Mouse (Mus musculus) hindbrain, embryonic 15.5 days (tissue): Measurements from ENCODE around the gene Acvr1. TPM values are rescaled to one million over a fixed set of nuclear protein-coding genes. Genes with fewer than 3 reads are reported as not detected.
A peak's percentile ranks its signal among the peaks of the same experiment; 100 is the strongest.

Experiments
- ATAC-seq: fragments of 200-750 bp; cut with Nextera tagmentation; 2 replicates; pipeline ENCODE4 v1.8.0; 2017; ENCODE audit warnings: low read depth, moderate number of reproducible peaks, moderate TSS enrichment; ENCODE audit not compliant: low FRiP score
- H3K27ac ChIP-seq: fragments of 300-500 bp; sonication (generic); replicated peaks from 2 replicates; pipeline ENCODE4 v1.5.1; 2015; ENCODE audit warnings: mild to moderate bottlenecking, inconsistent platforms
- H3K27me3 ChIP-seq: fragments of 300-500 bp; sonication (generic); 2 replicates; pipeline ENCODE4 v1.6.1; 2015; ENCODE audit warnings: control low read depth, inconsistent platforms
- H3K36me3 ChIP-seq: fragments of 300-500 bp; sonication (generic); 2 replicates; pipeline ENCODE4 v1.6.1; 2015; ENCODE audit warnings: control low read depth, inconsistent platforms
- H3K4me1 ChIP-seq: fragments of 300-500 bp; sonication (generic); replicated peaks from 2 replicates; pipeline ENCODE4 v1.6.1; 2015; ENCODE audit warnings: control low read depth, inconsistent platforms
- H3K4me2 ChIP-seq: fragments of 300-500 bp; sonication (generic); 2 replicates; pipeline ENCODE4 v1.6.1; 2015; ENCODE audit warnings: moderate library complexity, mild to moderate bottlenecking, inconsistent platforms
- H3K4me3 ChIP-seq: fragments of 300-500 bp; sonication (generic); 2 replicates; pipeline ENCODE4 v1.5.1; 2015; ENCODE audit warnings: mild to moderate bottlenecking, inconsistent platforms
- H3K9ac ChIP-seq: fragments of 300-500 bp; sonication (generic); 2 replicates; pipeline ENCODE4 v1.6.1; 2015; ENCODE audit warnings: inconsistent platforms
- H3K9me3 ChIP-seq: fragments of 300-500 bp; sonication (generic); 2 replicates; pipeline ENCODE4 v1.6.1; 2016; ENCODE audit warnings: control low read depth, inconsistent platforms
- WGBS: fragments of 180-500 bp; shearing (Covaris S2); methylation state at CpG from one replicate; pipeline ENCODE4 v1.1.7; 2015; 5-methylcytosine and 5-hydroxymethylcytosine counted together
- polyA plus RNA-seq: library from polyadenylated mRNA; unstranded; fragments of >200 nt; fragmentation: Nextera tagmentation; extraction: Ambion mirVana; gene quantifications from 2 replicates; pipeline ENCODE4 v1.2.1, GENCODE M21; 2015

The Acvr1 gene
- polyA plus RNA-seq, 1 experiment from 2014 or later: 5.0 TPM

- Histone ChIP-seq H3K27ac (no peak overlapping the region), H3K27me3 (no peaks in the 10 kb centered on the region), H3K4me1 (no peaks in the 10 kb centered on the region), H3K36me3 (no peaks in the 10 kb centered on the region), H3K4me3 (no peak overlapping the region), H3K4me2 (no peak overlapping the region), H3K9ac (no peak overlapping the region), H3K9me3 (no peaks in the 10 kb centered on the region)
- ATAC-seq: peak; percentile 52; the same call in 1 of the 2 replicates
- WGBS: 83% methylated on average over 4 of the region's 4 CpGs
Measured at GRCm38 (mm10) chr2:58589637-58590036, 22.7 kb upstream of the Acvr1 start.

- Histone ChIP-seq H3K27me3 (no peaks in the 10 kb centered on the region), H3K4me3 (no peak overlapping the region), H3K9me3 (no peaks in the 10 kb centered on the region), H3K9ac (no peak overlapping the region), H3K4me2 (no peak overlapping the region), H3K4me1 (no peaks in the 10 kb centered on the region), H3K27ac (no peak overlapping the region), H3K36me3 (no peaks in the 10 kb centered on the region)
- WGBS: 67% methylated on average over 10 of the region's 10 CpGs
- no peak for ATAC-seq
Measured at GRCm38 (mm10) chr2:58586311-58586710, 19.4 kb upstream of the Acvr1 start.

GRCm38 (mm10) chr2:58574167-58574566, 7.2 kb upstream of the Acvr1 start:
- H3K36me3 ChIP-seq: no peaks in the 10 kb centered on the region
- no peak overlapping the region for H3K27ac ChIP-seq
- WGBS: 84% methylated on average over 2 of the region's 2 CpGs
- H3K4me1 ChIP-seq: peaks cover 8% of the 10 kb centered on the region
- no peak overlapping the region for H3K4me3 ChIP-seq
- H3K9me3 ChIP-seq: no peaks in the 10 kb centered on the region
- H3K27me3 ChIP-seq: no peaks in the 10 kb centered on the region
- H3K9ac ChIP-seq: no peak overlapping the region
- H3K4me2 ChIP-seq: no peak overlapping the region
- no peak for ATAC-seq

- no peaks in the 10 kb centered on the region for H3K9me3 ChIP-seq
- H3K36me3 ChIP-seq: no peaks in the 10 kb centered on the region
- peak overlapping the region; percentile 69 for H3K4me2 ChIP-seq
- H3K9ac ChIP-seq: peak overlapping the region; percentile 90
- no peaks in the 10 kb centered on the region for H3K27me3 ChIP-seq
- WGBS: 57% methylated on average over 4 of the region's 4 CpGs
- no peak for ATAC-seq
- peaks cover 42% of the 10 kb centered on the region for H3K4me1 ChIP-seq
- peak overlapping the region; percentile 99 for H3K27ac ChIP-seq
- H3K4me3 ChIP-seq: peak overlapping the region; percentile 75
Measured at GRCm38 (mm10) chr2:58568841-58569645, 2.1 kb upstream of the Acvr1 start.

- Histone ChIP-seq H3K4me1 (peaks cover 50% of the 10 kb centered on the region), H3K4me2 (peak overlapping the region; percentile 69), H3K4me3 (peak overlapping the region; percentile 75), H3K27me3 (no peaks in the 10 kb centered on the region), H3K9ac (peak overlapping the region; percentile 90), H3K27ac (peak overlapping the region; percentile 99), H3K36me3 (no peaks in the 10 kb centered on the region), H3K9me3 (no peaks in the 10 kb centered on the region)
- ATAC-seq: no peak
- 6% methylated on average over 12 of the region's 12 CpGs for WGBS
Measured at GRCm38 (mm10) chr2:58567866-58568719, 1.1 kb upstream of the Acvr1 start.

- no peaks in the 10 kb centered on the region for H3K36me3 ChIP-seq
- under 1% methylated on average over 33 of the region's 78 CpGs for WGBS
- H3K27me3 ChIP-seq: no peaks in the 10 kb centered on the region
- H3K4me2 ChIP-seq: peak overlapping the region; percentile 69
- H3K4me3 ChIP-seq: peak overlapping the region; percentile 75
- ATAC-seq: peak; percentile 72
- H3K9ac ChIP-seq: peak overlapping the region; percentile 90
- no peaks in the 10 kb centered on the region for H3K9me3 ChIP-seq
- H3K27ac ChIP-seq: peak overlapping the region; percentile 99
- peaks cover 56% of the 10 kb centered on the region for H3K4me1 ChIP-seq
Measured at GRCm38 (mm10) chr2:58566410-58567065, 419 bp downstream of the Acvr1 start.

- Histone ChIP-seq H3K4me3 (peak overlapping the region; percentile 75), H3K9ac (peak overlapping the region; percentile 90), H3K4me1 (peaks cover 56% of the 10 kb centered on the region), H3K27ac (peak overlapping the region; percentile 99), H3K36me3 (no peaks in the 10 kb centered on the region), H3K27me3 (no peaks in the 10 kb centered on the region), H3K9me3 (no peaks in the 10 kb centered on the region), H3K4me2 (peak overlapping the region; percentile 69)
- no peak for ATAC-seq
- 3% methylated on average over 6 of the region's 6 CpGs for WGBS
Measured at GRCm38 (mm10) chr2:58566049-58566409, 928 bp downstream of the Acvr1 start.

GRCm38 (mm10) chr2:58565267-58565666, 1.7 kb downstream of the Acvr1 start:
- WGBS: 44% methylated on average over 6 of the region's 6 CpGs
- no peaks in the 10 kb centered on the region for H3K36me3 ChIP-seq
- H3K4me3 ChIP-seq: peak overlapping the region; percentile 75
- peak overlapping the region; percentile 33 for H3K9ac ChIP-seq
- no peak overlapping the region for H3K27ac ChIP-seq
- H3K9me3 ChIP-seq: no peaks in the 10 kb centered on the region
- peaks cover 56% of the 10 kb centered on the region for H3K4me1 ChIP-seq
- H3K4me2 ChIP-seq: peak overlapping the region; percentile 69
- ATAC-seq: no peak
- H3K27me3 ChIP-seq: no peaks in the 10 kb centered on the region

GRCm38 (mm10) chr2:58562137-58562536, 4.8 kb downstream of the Acvr1 start:
- H3K27me3 ChIP-seq: no peaks in the 10 kb centered on the region
- no peak overlapping the region for H3K9ac ChIP-seq
- H3K4me1 ChIP-seq: peaks cover 35% of the 10 kb centered on the region
- H3K4me2 ChIP-seq: no peak overlapping the region
- H3K4me3 ChIP-seq: no peak overlapping the region
- WGBS: 71% methylated on average over 4 of the region's 4 CpGs
- H3K9me3 ChIP-seq: no peaks in the 10 kb centered on the region
- H3K27ac ChIP-seq: no peak overlapping the region
- no peak for ATAC-seq
- no peaks in the 10 kb centered on the region for H3K36me3 ChIP-seq

- Histone ChIP-seq H3K27ac (no peak overlapping the region), H3K4me3 (no peak overlapping the region), H3K27me3 (no peaks in the 10 kb centered on the region), H3K36me3 (no peaks in the 10 kb centered on the region), H3K4me2 (no peak overlapping the region), H3K4me1 (peaks cover 16% of the 10 kb centered on the region; the same call in 1 of the 2 replicates), H3K9ac (no peak overlapping the region), H3K9me3 (no peaks in the 10 kb centered on the region)
- 82% methylated on average over 9 of the region's 9 CpGs for WGBS
- no peak for ATAC-seq
Measured at GRCm38 (mm10) chr2:58557045-58557845, 9.7 kb downstream of the Acvr1 start.

- Histone ChIP-seq H3K4me3 (no peak overlapping the region), H3K27ac (no peak overlapping the region), H3K9ac (no peak overlapping the region), H3K4me2 (no peak overlapping the region), H3K36me3 (no peaks in the 10 kb centered on the region), H3K4me1 (peaks cover 42% of the 10 kb centered on the region), H3K27me3 (no peaks in the 10 kb centered on the region), H3K9me3 (no peaks in the 10 kb centered on the region)
- ATAC-seq: no peak
- 32% methylated on average over 3 of the region's 3 CpGs for WGBS
Measured at GRCm38 (mm10) chr2:58552296-58552695, 14.7 kb downstream of the Acvr1 start.
